Mouse (Mus musculus): ENCODE results near the gene Hnf1b. TPM values are rescaled to one million over a fixed set of nuclear protein-coding genes. Genes with fewer than 3 reads are reported as not detected.
A peak's percentile ranks its signal among the peaks of the same experiment; 100 is the strongest.

The Hnf1b gene
- polyA plus RNA-seq, 1 experiment from 2014 or later: 5.0 TPM

DNA sequence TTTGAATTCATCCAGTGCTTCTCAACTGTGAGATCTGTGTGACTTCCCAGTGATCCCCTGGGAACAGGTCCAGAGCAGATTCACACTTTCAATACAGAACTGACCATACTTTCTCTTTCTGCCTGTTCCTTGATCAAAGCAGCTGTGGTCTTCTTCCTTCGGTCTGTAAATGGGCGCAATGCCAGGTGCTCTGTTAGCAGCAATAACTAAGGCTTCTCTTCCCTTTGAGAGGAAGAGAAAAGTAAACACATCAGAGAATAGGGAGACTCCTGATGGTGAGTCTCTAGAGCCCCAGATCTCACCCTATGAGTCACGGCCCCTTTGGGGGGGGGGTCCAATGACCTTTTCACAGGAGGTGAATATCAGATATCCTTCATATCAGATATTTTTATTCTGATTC lies 29.3 kb downstream of the Hnf1b start:
- H3K4me2 ChIP-seq: no peak overlapping the region
- no peaks in the 10 kb centered on the region for H3K9me3 ChIP-seq (ENCODE audit: control insufficient read depth, low read length)
- ATAC-seq (replicated peaks; ENCODE audit: low FRiP score): no peak
- WGBS: 75% methylated on average over 3 of the region's 3 CpGs
- H3K4me3 ChIP-seq (ENCODE audit: low read depth, low read length): no peak overlapping the region
- H3K27me3 ChIP-seq (replicated peaks; ENCODE audit: control insufficient read depth, insufficient read depth, low read length): no peaks in the 10 kb centered on the region
- H3K9ac ChIP-seq (ENCODE audit: low read depth, low read length): no peak overlapping the region
- H3K27ac ChIP-seq (ENCODE audit: low read depth, low read length): no peak overlapping the region
- 0 out of 2 replicates have a peak, but pooled peaks cover 2% of the 10 kb centered on the region for H3K4me1 ChIP-seq (replicated peaks; ENCODE audit: control insufficient read depth, insufficient read depth, low read length)
- DNase-seq (ENCODE audit: low spot score): no peak
- H3K36me3 ChIP-seq (ENCODE audit: control insufficient read depth, insufficient read depth, low read length): no peaks in the 10 kb centered on the region

DNA sequence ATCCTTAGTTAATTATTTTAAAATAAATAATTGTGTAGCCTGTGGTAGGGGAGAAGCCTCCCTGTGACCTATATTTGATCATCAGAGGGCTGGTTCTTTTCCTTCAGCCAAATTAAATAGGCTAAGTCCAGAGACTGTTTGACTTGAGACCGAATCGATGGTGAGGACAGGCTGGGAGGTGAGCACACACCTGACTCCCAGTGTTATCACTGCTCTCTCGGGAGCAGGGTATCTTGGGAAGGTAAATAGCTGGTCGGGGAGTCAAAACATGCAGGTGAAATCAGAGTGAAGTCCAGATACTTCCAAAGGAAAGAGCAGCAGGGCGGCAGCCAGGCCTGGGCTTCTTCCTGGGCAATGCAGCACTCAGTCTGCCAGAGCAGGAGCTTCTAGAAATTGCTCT lies 31.6 kb downstream of the Hnf1b start:
- 0 out of 2 replicates have a peak overlapping the region, but pooled peaks have one; percentile 5 for H3K27ac ChIP-seq (ENCODE audit: low read depth, low read length)
- no peak overlapping the region for H3K9ac ChIP-seq (ENCODE audit: low read depth, low read length)
- no peaks in the 10 kb centered on the region for H3K9me3 ChIP-seq (ENCODE audit: control insufficient read depth, low read length)
- H3K4me2 ChIP-seq: no peak overlapping the region
- no peaks in the 10 kb centered on the region for H3K36me3 ChIP-seq (ENCODE audit: control insufficient read depth, insufficient read depth, low read length)
- H3K27me3 ChIP-seq (replicated peaks; ENCODE audit: control insufficient read depth, insufficient read depth, low read length): no peaks in the 10 kb centered on the region
- H3K4me1 ChIP-seq (replicated peaks; ENCODE audit: control insufficient read depth, insufficient read depth, low read length): 0 out of 2 replicates have a peak, but pooled peaks cover 2% of the 10 kb centered on the region
- ATAC-seq (replicated peaks; ENCODE audit: low FRiP score) (no peak), DNase-seq (ENCODE audit: low spot score) (no peak)
- H3K4me3 ChIP-seq (ENCODE audit: low read depth, low read length): no peak overlapping the region
- WGBS: 71% methylated on average over 5 of the region's 5 CpGs

DNA sequence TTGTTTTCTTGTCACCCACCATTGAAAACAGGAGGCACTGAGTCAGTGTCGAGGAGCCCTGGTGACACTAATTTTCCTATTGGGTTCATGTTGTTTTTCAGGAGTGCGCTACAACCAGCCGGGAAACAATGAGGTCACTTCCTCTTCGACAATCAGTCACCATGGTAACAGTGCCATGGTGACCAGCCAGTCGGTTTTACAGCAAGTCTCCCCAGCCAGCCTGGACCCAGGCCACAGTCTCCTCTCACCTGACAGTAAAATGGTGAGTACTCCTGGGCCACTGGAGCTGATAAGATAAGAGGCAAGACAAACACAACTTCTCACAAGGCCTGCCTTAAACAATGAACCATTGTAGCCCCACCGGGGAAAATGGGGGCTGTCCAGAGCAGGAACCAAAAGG lies 32.7 kb downstream of the Hnf1b start:
- Histone ChIP-seq H3K27me3 (replicated peaks; ENCODE audit: control insufficient read depth, insufficient read depth, low read length) (no peaks in the 10 kb centered on the region), H3K4me3 (ENCODE audit: low read depth, low read length) (no peak overlapping the region), H3K4me2 (no peak overlapping the region), H3K9me3 (ENCODE audit: control insufficient read depth, low read length) (no peaks in the 10 kb centered on the region), H3K4me1 (replicated peaks; ENCODE audit: control insufficient read depth, insufficient read depth, low read length) (0 out of 2 replicates have a peak, but pooled peaks cover 2% of the 10 kb centered on the region), H3K27ac (ENCODE audit: low read depth, low read length) (no peak overlapping the region), H3K36me3 (ENCODE audit: control insufficient read depth, insufficient read depth, low read length) (no peaks in the 10 kb centered on the region), H3K9ac (ENCODE audit: low read depth, low read length) (no peak overlapping the region)
- no peak for ATAC-seq (replicated peaks; ENCODE audit: low FRiP score)
- WGBS: 22% methylated on average over 6 of the region's 6 CpGs
- DNase-seq (ENCODE audit: low spot score): no peak

DNA sequence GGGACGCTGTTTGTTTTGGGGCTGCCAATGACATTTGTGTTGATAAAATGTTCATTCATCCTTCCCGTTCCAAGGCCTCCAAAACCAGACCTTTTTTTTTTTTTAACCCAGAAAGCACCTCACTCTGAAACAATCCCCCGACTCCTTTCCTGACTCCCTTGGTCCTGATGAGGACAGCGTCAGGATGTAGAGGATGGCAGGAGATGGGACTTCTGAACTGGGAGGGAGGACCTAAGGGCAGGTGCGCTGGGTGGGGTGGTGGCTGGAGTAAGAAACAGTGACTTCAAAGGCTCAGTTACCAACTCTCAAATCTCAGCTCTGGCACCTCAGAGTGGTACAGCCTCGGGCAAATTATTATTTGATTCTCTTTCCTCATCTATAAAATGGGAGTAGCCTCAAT lies 33.2 kb downstream of the Hnf1b start:
- 0 out of 2 replicates have a peak, but pooled peaks cover 2% of the 10 kb centered on the region for H3K4me1 ChIP-seq (replicated peaks; ENCODE audit: control insufficient read depth, insufficient read depth, low read length)
- no peaks in the 10 kb centered on the region for H3K36me3 ChIP-seq (ENCODE audit: control insufficient read depth, insufficient read depth, low read length)
- DNase-seq (ENCODE audit: low spot score) (no peak), ATAC-seq (replicated peaks; ENCODE audit: low FRiP score) (no peak)
- H3K4me2 ChIP-seq: no peak overlapping the region
- 52% methylated on average over 6 of the region's 6 CpGs for WGBS
- no peaks in the 10 kb centered on the region for H3K9me3 ChIP-seq (ENCODE audit: control insufficient read depth, low read length)
- no peak overlapping the region for H3K9ac ChIP-seq (ENCODE audit: low read depth, low read length)
- no peak overlapping the region for H3K4me3 ChIP-seq (ENCODE audit: low read depth, low read length)
- H3K27me3 ChIP-seq (replicated peaks; ENCODE audit: control insufficient read depth, insufficient read depth, low read length): no peaks in the 10 kb centered on the region
- H3K27ac ChIP-seq (ENCODE audit: low read depth, low read length): no peak overlapping the region

DNA sequence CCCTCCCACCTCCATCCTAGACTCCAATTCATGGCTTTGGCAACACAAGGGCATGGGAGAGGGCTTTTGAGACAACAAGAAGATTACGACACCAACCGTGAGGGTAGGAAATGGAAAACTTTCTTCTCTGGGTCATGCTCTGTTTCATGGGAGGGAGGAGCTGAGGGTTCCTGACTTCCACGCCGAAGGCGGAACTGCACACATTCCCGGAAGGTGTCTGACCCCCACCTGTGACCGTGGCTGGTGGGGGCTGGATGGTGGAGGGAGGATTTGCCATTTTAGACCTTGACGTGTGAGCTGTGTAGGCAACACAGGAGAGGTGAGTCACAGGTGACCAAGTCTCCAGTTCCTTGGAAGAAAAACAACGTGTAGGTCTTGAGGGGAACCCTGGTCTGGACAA lies 33.9 kb downstream of the Hnf1b start:
- no peak overlapping the region for H3K4me3 ChIP-seq (ENCODE audit: low read depth, low read length)
- ATAC-seq (replicated peaks; ENCODE audit: low FRiP score) (no peak), DNase-seq (ENCODE audit: low spot score) (no peak)
- no peaks in the 10 kb centered on the region for H3K9me3 ChIP-seq (ENCODE audit: control insufficient read depth, low read length)
- WGBS: 81% methylated on average over 9 of the region's 9 CpGs
- H3K27ac ChIP-seq (ENCODE audit: low read depth, low read length): no peak overlapping the region
- no peaks in the 10 kb centered on the region for H3K27me3 ChIP-seq (replicated peaks; ENCODE audit: control insufficient read depth, insufficient read depth, low read length)
- no peak overlapping the region for H3K4me2 ChIP-seq
- H3K4me1 ChIP-seq (replicated peaks; ENCODE audit: control insufficient read depth, insufficient read depth, low read length): 0 out of 2 replicates have a peak, but pooled peaks cover 2% of the 10 kb centered on the region
- no peak overlapping the region for H3K9ac ChIP-seq (ENCODE audit: low read depth, low read length)
- H3K36me3 ChIP-seq (ENCODE audit: control insufficient read depth, insufficient read depth, low read length): no peaks in the 10 kb centered on the region

DNA sequence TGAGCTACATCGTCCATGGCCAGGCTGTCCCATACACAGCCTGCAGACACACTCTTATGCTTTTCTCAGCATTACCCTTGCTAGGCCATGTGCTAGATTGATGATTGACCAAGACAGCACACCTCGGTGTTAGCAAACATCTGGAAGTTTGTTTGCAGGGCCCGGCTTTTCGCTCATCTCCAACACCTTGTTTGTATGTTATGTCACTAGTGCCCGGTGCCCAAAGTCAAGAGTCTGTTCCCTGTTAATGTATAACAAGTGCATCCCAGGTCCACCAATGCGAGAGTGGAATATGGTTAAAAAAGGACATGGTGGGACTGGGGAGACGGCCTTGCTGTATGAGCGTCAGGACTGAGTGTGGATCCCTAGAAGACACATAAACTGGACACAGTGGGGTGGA lies 35.3 kb downstream of the Hnf1b start:
- DNase-seq (ENCODE audit: low spot score): no peak
- Histone ChIP-seq H3K27ac (ENCODE audit: low read depth, low read length) (no peak overlapping the region), H3K9me3 (ENCODE audit: control insufficient read depth, low read length) (no peaks in the 10 kb centered on the region), H3K4me3 (ENCODE audit: low read depth, low read length) (no peak overlapping the region), H3K4me2 (no peak overlapping the region), H3K27me3 (replicated peaks; ENCODE audit: control insufficient read depth, insufficient read depth, low read length) (no peaks in the 10 kb centered on the region), H3K36me3 (ENCODE audit: control insufficient read depth, insufficient read depth, low read length) (no peaks in the 10 kb centered on the region), H3K9ac (ENCODE audit: low read depth, low read length) (no peak overlapping the region), H3K4me1 (replicated peaks; ENCODE audit: control insufficient read depth, insufficient read depth, low read length) (0 out of 2 replicates have a peak, but pooled peaks cover 2% of the 10 kb centered on the region)
- no peak for ATAC-seq (replicated peaks; ENCODE audit: low FRiP score)
- 75% methylated on average over 8 of the region's 8 CpGs for WGBS

DNA sequence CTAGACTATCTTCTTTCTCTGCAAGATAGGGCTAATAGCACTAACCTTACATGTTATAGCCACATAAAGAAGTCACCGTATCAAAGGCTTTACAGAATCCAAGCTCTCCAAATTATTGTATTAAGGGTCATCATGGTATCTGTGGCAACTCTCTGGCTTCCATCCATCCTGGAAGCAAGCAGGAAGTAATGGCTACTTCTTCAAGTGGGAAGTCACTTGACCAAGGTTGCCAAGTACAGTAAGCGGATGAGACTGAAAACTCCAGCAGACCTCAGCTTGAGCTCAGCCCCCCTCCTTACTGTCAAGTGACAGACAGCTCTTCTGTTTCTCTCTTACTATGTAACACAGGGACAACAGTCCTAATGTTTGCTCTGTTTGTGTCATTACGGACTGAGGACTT lies 36.9 kb downstream of the Hnf1b start:
- no peaks in the 10 kb centered on the region for H3K27me3 ChIP-seq (replicated peaks; ENCODE audit: control insufficient read depth, insufficient read depth, low read length)
- no peak overlapping the region for H3K27ac ChIP-seq (ENCODE audit: low read depth, low read length)
- H3K9me3 ChIP-seq (ENCODE audit: control insufficient read depth, low read length): no peaks in the 10 kb centered on the region
- no peak overlapping the region for H3K4me3 ChIP-seq (ENCODE audit: low read depth, low read length)
- H3K4me1 ChIP-seq (replicated peaks; ENCODE audit: control insufficient read depth, insufficient read depth, low read length): 0 out of 2 replicates have a peak, but pooled peaks cover 2% of the 10 kb centered on the region
- H3K9ac ChIP-seq (ENCODE audit: low read depth, low read length): no peak overlapping the region
- no peak overlapping the region for H3K4me2 ChIP-seq
- WGBS: 81% methylated on average over 3 of the region's 3 CpGs
- H3K36me3 ChIP-seq (ENCODE audit: control insufficient read depth, insufficient read depth, low read length): no peaks in the 10 kb centered on the region
- no peak for ATAC-seq (replicated peaks; ENCODE audit: low FRiP score)
- DNase-seq (ENCODE audit: low spot score): no peak

DNA sequence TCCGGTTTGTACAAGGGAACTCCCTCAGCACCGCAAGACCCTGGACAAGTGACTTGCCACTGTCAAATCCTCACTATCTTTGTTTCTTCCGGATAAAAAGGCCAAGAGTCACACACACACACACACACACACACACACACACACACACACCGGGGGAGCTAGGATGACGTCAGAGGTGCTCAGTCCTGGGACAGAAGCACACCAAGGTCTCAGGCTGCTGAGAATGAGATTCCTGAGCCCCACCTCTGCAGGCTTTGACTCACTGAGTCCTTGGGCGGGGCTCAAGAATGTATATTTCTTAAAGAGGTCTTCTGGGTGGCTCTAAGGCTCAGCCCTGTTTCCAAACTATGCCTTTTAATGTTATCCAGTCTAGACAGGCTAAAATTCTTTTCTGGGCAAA lies 41.5 kb downstream of the Hnf1b start:
- Histone ChIP-seq H3K4me1 (replicated peaks; ENCODE audit: control insufficient read depth, insufficient read depth, low read length) (no peaks in the 10 kb centered on the region), H3K9me3 (ENCODE audit: control insufficient read depth, low read length) (no peaks in the 10 kb centered on the region), H3K27me3 (replicated peaks; ENCODE audit: control insufficient read depth, insufficient read depth, low read length) (no peaks in the 10 kb centered on the region), H3K9ac (ENCODE audit: low read depth, low read length) (no peak overlapping the region), H3K36me3 (ENCODE audit: control insufficient read depth, insufficient read depth, low read length) (no peaks in the 10 kb centered on the region), H3K4me2 (no peak overlapping the region), H3K4me3 (ENCODE audit: low read depth, low read length) (no peak overlapping the region), H3K27ac (ENCODE audit: low read depth, low read length) (no peak overlapping the region)
- ATAC-seq (replicated peaks; ENCODE audit: low FRiP score) (no peak), DNase-seq (ENCODE audit: low spot score) (no peak)
- WGBS: 52% methylated on average over 6 of the region's 6 CpGs

DNA sequence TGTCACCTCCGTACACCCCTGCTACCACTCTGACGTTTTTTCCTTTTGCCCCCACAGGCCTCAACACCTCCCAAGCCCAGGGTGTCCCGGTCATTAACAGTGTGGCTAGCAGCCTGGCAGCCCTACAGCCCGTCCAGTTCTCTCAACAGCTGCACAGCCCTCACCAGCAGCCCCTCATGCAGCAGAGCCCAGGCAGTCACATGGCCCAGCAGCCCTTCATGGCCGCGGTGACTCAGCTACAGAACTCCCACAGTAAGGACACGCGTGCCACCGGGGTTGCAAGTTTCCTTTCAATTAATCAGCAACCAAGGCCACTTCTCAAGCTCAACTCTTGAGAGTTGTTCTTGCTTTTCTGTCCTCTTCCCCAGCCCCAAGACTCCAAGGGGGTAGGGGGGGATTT lies 43.5 kb downstream of the Hnf1b start:
- ATAC-seq (replicated peaks; ENCODE audit: low FRiP score) (no peak), DNase-seq (ENCODE audit: low spot score) (no peak)
- WGBS: 72% methylated on average over 9 of the region's 9 CpGs
- Histone ChIP-seq H3K4me1 (replicated peaks; ENCODE audit: control insufficient read depth, insufficient read depth, low read length) (no peaks in the 10 kb centered on the region), H3K27ac (ENCODE audit: low read depth, low read length) (no peak overlapping the region), H3K9ac (ENCODE audit: low read depth, low read length) (no peak overlapping the region), H3K27me3 (replicated peaks; ENCODE audit: control insufficient read depth, insufficient read depth, low read length) (no peaks in the 10 kb centered on the region), H3K9me3 (ENCODE audit: control insufficient read depth, low read length) (no peaks in the 10 kb centered on the region), H3K4me3 (ENCODE audit: low read depth, low read length) (no peak overlapping the region), H3K4me2 (no peak overlapping the region), H3K36me3 (ENCODE audit: control insufficient read depth, insufficient read depth, low read length) (no peaks in the 10 kb centered on the region)
